Mouse (Mus musculus) limb, embryonic 15.5 days (tissue): Measurements from ENCODE around the gene Ndufa11. TPM values are rescaled to one million over a fixed set of nuclear protein-coding genes. Genes with fewer than 3 reads are reported as not detected.

ENCODE experiments used
- ATAC-seq: fragments of 200-750 bp; cut with Nextera tagmentation; 2 replicates; pipeline ENCODE4 v1.8.0; 2017; ENCODE audit warnings: low read depth, moderate TSS enrichment; ENCODE audit not compliant: insufficient number of reproducible peaks, low FRiP score, low TSS enrichment
- H3K27ac ChIP-seq: fragments of 300-500 bp; sonication (generic); 2 replicates; pipeline ENCODE4 v1.5.1; 2015; ENCODE audit warnings: moderate library complexity, mild to moderate bottlenecking, inconsistent platforms
- H3K27me3 ChIP-seq: fragments of 300-500 bp; sonication (generic); 2 replicates; pipeline ENCODE4 v1.6.1; 2015; ENCODE audit warnings: inconsistent platforms
- H3K36me3 ChIP-seq: fragments of 300-500 bp; sonication (generic); 2 replicates; pipeline ENCODE4 v1.6.1; 2015; ENCODE audit warnings: inconsistent platforms
- H3K4me1 ChIP-seq: fragments of 300-500 bp; sonication (generic); 2 replicates; pipeline ENCODE4 v1.6.1; 2015; ENCODE audit warnings: inconsistent platforms
- H3K4me2 ChIP-seq: fragments of 300-500 bp; sonication (generic); 2 replicates; pipeline ENCODE4 v1.6.1; 2015; ENCODE audit warnings: mild to moderate bottlenecking, inconsistent platforms
- H3K4me3 ChIP-seq: fragments of 300-500 bp; sonication (generic); 2 replicates; pipeline ENCODE4 v1.5.1; 2015; ENCODE audit warnings: mild to moderate bottlenecking, inconsistent platforms
- H3K9ac ChIP-seq: fragments of 300-500 bp; sonication (generic); 2 replicates; pipeline ENCODE4 v1.6.1; 2015; ENCODE audit warnings: inconsistent platforms
- H3K9me3 ChIP-seq: fragments of 300-500 bp; sonication (generic); 2 replicates; pipeline ENCODE4 v1.6.1; 2016; ENCODE audit warnings: inconsistent platforms
- WGBS: fragments of 180-500 bp; shearing (Covaris S2); methylation state at CpG from one replicate; pipeline ENCODE4 v1.1.7; 2015; 5-methylcytosine and 5-hydroxymethylcytosine counted together
- polyA plus RNA-seq: library from polyadenylated mRNA; unstranded; fragments of >200 nt; fragmentation: Nextera tagmentation; extraction: Ambion mirVana; gene quantifications from 2 replicates; pipeline ENCODE4 v1.2.1, GENCODE M21; 2015

Gene Ndufa11
- polyA plus RNA-seq, 1 experiment from 2014 or later = 405 TPM

- peaks cover 37% of the 10 kb centered on the region for H3K4me1 ChIP-seq
- WGBS = 35% methylated on average over 71 of the region's 71 CpGs
- H3K9ac ChIP-seq = no peak overlapping the region
- H3K4me2 ChIP-seq = peak overlapping the region; percentile 42
- no peaks in the 10 kb centered on the region for H3K36me3 ChIP-seq
- H3K9me3 ChIP-seq = no peaks in the 10 kb centered on the region
- peak overlapping the region; percentile 31 for H3K4me3 ChIP-seq
- H3K27me3 ChIP-seq = peaks cover 51% of the 10 kb centered on the region
- ATAC-seq = peak; percentile 56; the same call in 1 of the 2 replicates
- H3K27ac ChIP-seq = no peak overlapping the region
Observed at GRCm38 (mm10) chr17:56751404-56752072, 34.0 kb downstream of the Ndufa11 start.

- 25% methylated on average over 15 of the region's 15 CpGs for WGBS
- no peak overlapping the region for H3K9ac ChIP-seq
- no peak overlapping the region for H3K4me2 ChIP-seq
- H3K27me3 ChIP-seq = peaks cover 61% of the 10 kb centered on the region
- peaks cover 56% of the 10 kb centered on the region for H3K4me1 ChIP-seq
- H3K27ac ChIP-seq = no peak overlapping the region
- no peaks in the 10 kb centered on the region for H3K9me3 ChIP-seq
- no peak for ATAC-seq
- no peaks in the 10 kb centered on the region for H3K36me3 ChIP-seq
- H3K4me3 ChIP-seq = no peak overlapping the region
Observed at GRCm38 (mm10) chr17:56753452-56753851, 35.9 kb downstream of the Ndufa11 start.

GRCm38 (mm10) chr17:56754271-56755185 is 37.0 kb downstream of the Ndufa11 start:
- peak overlapping the region; percentile 28 for H3K4me2 ChIP-seq
- H3K9ac ChIP-seq = no peak overlapping the region
- H3K4me1 ChIP-seq = peaks cover 58% of the 10 kb centered on the region
- 10% methylated on average over 36 of the region's 36 CpGs for WGBS
- no peak for ATAC-seq
- no peaks in the 10 kb centered on the region for H3K9me3 ChIP-seq
- H3K36me3 ChIP-seq = no peaks in the 10 kb centered on the region
- peak overlapping the region; percentile 15 for H3K4me3 ChIP-seq
- H3K27me3 ChIP-seq = peaks cover 61% of the 10 kb centered on the region
- H3K27ac ChIP-seq = no peak overlapping the region

- peak overlapping the region; percentile 59 for H3K9ac ChIP-seq
- H3K4me1 ChIP-seq = peaks cover 59% of the 10 kb centered on the region
- 1% methylated on average over 51 of the region's 51 CpGs for WGBS
- no peaks in the 10 kb centered on the region for H3K9me3 ChIP-seq
- H3K4me3 ChIP-seq = peak overlapping the region; percentile 58
- no peak overlapping the region for H3K27ac ChIP-seq
- ATAC-seq = peak; percentile 3; the same call in 1 of the 2 replicates
- H3K4me2 ChIP-seq = peak overlapping the region; percentile 98
- H3K36me3 ChIP-seq = no peaks in the 10 kb centered on the region
- peaks cover 54% of the 10 kb centered on the region for H3K27me3 ChIP-seq
Observed at GRCm38 (mm10) chr17:56756703-56757399, 39.3 kb downstream of the Ndufa11 start.

- Histone ChIP-seq H3K9me3 (no peaks in the 10 kb centered on the region), H3K4me2 (peak within 1 kb of the TSS; percentile 98), H3K4me3 (peak within 1 kb of the TSS; percentile 58), H3K9ac (peak within 1 kb of the TSS; percentile 59), H3K27ac (no peak within 1 kb of the TSS), H3K4me1 (peaks cover 64% of the 10 kb centered on the region), H3K36me3 (no peaks in the 10 kb centered on the region), H3K27me3 (peaks cover 46% of the 10 kb centered on the region)
- under 1% methylated on average over 46 of the region's 48 CpGs for WGBS
- peak; percentile 42; the same call in 1 of the 2 replicates for ATAC-seq
Observed at GRCm38 (mm10) chr17:56757416-56758123, 40.0 kb downstream of the Ndufa11 start, which contains the start of gene Nrtn. Gene Nrtn (minus strand): TSS chr17:56757530.

GRCm38 (mm10) chr17:56758132-56758531 is 40.6 kb downstream of the Ndufa11 start:
- H3K9ac ChIP-seq = no peak overlapping the region
- ATAC-seq = no peak
- H3K4me1 ChIP-seq = peaks cover 69% of the 10 kb centered on the region
- H3K27me3 ChIP-seq = peaks cover 41% of the 10 kb centered on the region
- peak overlapping the region; percentile 98; the same call in 1 of the 2 replicates for H3K4me2 ChIP-seq
- no peaks in the 10 kb centered on the region for H3K36me3 ChIP-seq
- no peak overlapping the region for H3K4me3 ChIP-seq
- H3K27ac ChIP-seq = no peak overlapping the region
- WGBS = 4% methylated on average over 12 of the region's 12 CpGs
- H3K9me3 ChIP-seq = no peaks in the 10 kb centered on the region

GRCm38 (mm10) chr17:56759261-56759660 is 41.7 kb downstream of the Ndufa11 start:
- Histone ChIP-seq H3K4me1 (peaks cover 61% of the 10 kb centered on the region), H3K27me3 (peaks cover 30% of the 10 kb centered on the region), H3K4me2 (no peak overlapping the region), H3K27ac (no peak overlapping the region), H3K9ac (no peak overlapping the region), H3K9me3 (no peaks in the 10 kb centered on the region), H3K36me3 (no peaks in the 10 kb centered on the region), H3K4me3 (no peak overlapping the region)
- ATAC-seq = 0 out of 2 replicates have a peak, but pooled peaks have one; percentile 6
- WGBS = 16% methylated on average over 7 of the region's 7 CpGs

GRCm38 (mm10) chr17:56761077-56761476 is 43.5 kb downstream of the Ndufa11 start:
- H3K27ac ChIP-seq = no peak overlapping the region
- no peak overlapping the region for H3K4me2 ChIP-seq
- H3K4me1 ChIP-seq = peaks cover 56% of the 10 kb centered on the region
- H3K9me3 ChIP-seq = no peaks in the 10 kb centered on the region
- 66% methylated on average over 3 of the region's 3 CpGs for WGBS
- H3K27me3 ChIP-seq = peaks cover 13% of the 10 kb centered on the region
- H3K36me3 ChIP-seq = no peaks in the 10 kb centered on the region
- ATAC-seq = no peak
- H3K9ac ChIP-seq = no peak overlapping the region
- no peak overlapping the region for H3K4me3 ChIP-seq

GRCm38 (mm10) chr17:56761991-56762410 is 44.4 kb downstream of the Ndufa11 start:
- peaks cover 7% of the 10 kb centered on the region for H3K36me3 ChIP-seq
- peak overlapping the region; percentile 51 for H3K4me3 ChIP-seq
- 0 out of 2 replicates have a peak, but pooled peaks have one; percentile 12 for ATAC-seq
- H3K4me1 ChIP-seq = peaks cover 47% of the 10 kb centered on the region
- H3K9ac ChIP-seq = peak overlapping the region; percentile 47
- H3K27me3 ChIP-seq = peaks cover 5% of the 10 kb centered on the region
- H3K4me2 ChIP-seq = peak overlapping the region; percentile 88
- no peaks in the 10 kb centered on the region for H3K9me3 ChIP-seq
- peak overlapping the region; percentile 82 for H3K27ac ChIP-seq
- 0% methylated on average over 28 of the region's 28 CpGs for whole genome bisulfite sequencing

GRCm38 (mm10) chr17:56762769-56763731 is 45.5 kb downstream of the Ndufa11 start:
- Histone ChIP-seq H3K4me1 (peaks cover 37% of the 10 kb centered on the region), H3K36me3 (peaks cover 17% of the 10 kb centered on the region), H3K4me2 (0 out of 2 replicates have a peak overlapping the region, but pooled peaks have one; percentile 88), H3K9me3 (no peaks in the 10 kb centered on the region), H3K4me3 (0 out of 2 replicates have a peak overlapping the region, but pooled peaks have one; percentile 51), H3K27ac (peak overlapping the region; percentile 82; the same call in 1 of the 2 replicates), H3K27me3 (no peaks in the 10 kb centered on the region), H3K9ac (no peak overlapping the region)
- WGBS = 52% methylated on average over 27 of the region's 27 CpGs
- no peak for ATAC-seq
